Mouse (Mus musculus) heart, embryonic 14.5 days (tissue): ENCODE data around the gene Gm13040. TPM values are rescaled to one million over a fixed set of nuclear protein-coding genes. Genes with fewer than 3 reads are reported as not detected.
"Not testable (repeated sequence)": the region's sequence is repeated elsewhere in the genome, so short reads cannot be mapped to it uniquely, and the experiment has no call there.

ENCODE experiments used
- ATAC-seq: fragments of 200-750 bp; cut with Nextera tagmentation; 2 replicates; pipeline ENCODE4 v1.8.0; 2017; ENCODE audit warnings: low read depth, moderate TSS enrichment; ENCODE audit not compliant: insufficient number of reproducible peaks, insufficient read depth, low FRiP score
- H3K27ac ChIP-seq, 2 experiments: fragments of 200-500 bp in 1 of 2; fragments of 300-500 bp in 1 of 2; sonication (generic) in 1 of 2; replicated peaks in 1 of 2; 2 replicates each; pipeline ENCODE4 v1.5.1; 2012 to 2014; ENCODE audit warnings: low read depth in 2 of 2, low read length in 2 of 2, control low read depth in 1 of 2, mild to moderate bottlenecking in 1 of 2, mixed read lengths in 1 of 2; ENCODE audit not compliant: control insufficient read depth in 1 of 2, insufficient read depth in 1 of 2
- H3K27me3 ChIP-seq: fragments of 300-500 bp; sonication (generic); 2 replicates; pipeline ENCODE4 v1.6.1; 2014; ENCODE audit warnings: mild to moderate bottlenecking, low read length, control low read depth; ENCODE audit not compliant: control insufficient read depth, insufficient read depth
- H3K36me3 ChIP-seq: fragments of 300-500 bp; sonication (generic); 2 replicates; pipeline ENCODE4 v1.6.1; 2014; ENCODE audit warnings: mild to moderate bottlenecking, control low read depth, low read length, mixed read lengths; ENCODE audit not compliant: control insufficient read depth, insufficient read depth
- H3K4me1 ChIP-seq, 2 experiments: fragments of 200-500 bp in 1 of 2; fragments of 300-500 bp in 1 of 2; sonication (generic) in 1 of 2; 2 replicates each; pipeline ENCODE4 v1.6.1; 2012 to 2014; ENCODE audit warnings: low read length in 2 of 2, control low read depth in 1 of 2, mixed read lengths in 1 of 2; ENCODE audit not compliant: control insufficient read depth in 2 of 2, insufficient read depth in 2 of 2
- H3K4me2 ChIP-seq: fragments of 300-500 bp; sonication (generic); 2 replicates; pipeline ENCODE4 v1.6.1; 2014; ENCODE audit warnings: mild to moderate bottlenecking, low read length
- H3K4me3 ChIP-seq, 2 experiments: fragments of 200-500 bp in 1 of 2; fragments of 300-500 bp in 1 of 2; sonication (generic) in 1 of 2; 2 replicates each; pipeline ENCODE4 v1.5.1; 2012 to 2014; ENCODE audit warnings: low read length in 2 of 2, mild to moderate bottlenecking in 2 of 2, control low read depth in 1 of 2, low read depth in 1 of 2, moderate library complexity in 1 of 2; ENCODE audit not compliant: control insufficient read depth in 1 of 2, insufficient read depth in 1 of 2
- H3K9ac ChIP-seq: fragments of 300-500 bp; sonication (generic); 2 replicates; pipeline ENCODE4 v1.6.1; 2014; ENCODE audit warnings: mild to moderate bottlenecking, low read length
- H3K9me3 ChIP-seq: fragments of 300-500 bp; sonication (generic); 2 replicates; pipeline ENCODE4 v1.6.1; 2016; ENCODE audit warnings: low read length, control low read depth; ENCODE audit not compliant: control insufficient read depth
- WGBS: fragments of 180-500 bp; shearing (Covaris S2); extraction: QIAGEN DNeasy Blood & Tissue Kit; methylation state at CpG from one replicate; pipeline ENCODE4 v1.1.7; 2014; 5-methylcytosine and 5-hydroxymethylcytosine counted together
- polyA plus RNA-seq: library from polyadenylated mRNA; unstranded; fragments of >200 nt; fragmentation: Nextera tagmentation; extraction: Ambion mirVana; gene quantifications from 2 replicates; pipeline ENCODE4 v1.2.1, GENCODE M21; 2014

The Gm13040 gene
- not detected in 2 replicates for polyA plus RNA-seq

- H3K4me2 ChIP-seq, ATAC-seq, H3K36me3 ChIP-seq, H3K27me3 ChIP-seq, H3K9ac ChIP-seq, H3K4me1 ChIP-seq, H3K27ac ChIP-seq, H3K9me3 ChIP-seq, H3K4me3 ChIP-seq: not testable (repeated sequence)
- WGBS: no CpG with 5 or more reads among the region's 3 CpGs
Observed at GRCm38 (mm10) chr4:143535654-143536053, at the start of gene Gm13040. Gene Gm13040 (plus strand): TSS chr4:143535954.

- Histone ChIP-seq H3K4me3 (no peak within 1 kb of the TSS), H3K9ac (no peak within 1 kb of the TSS), H3K36me3 (no peaks in the 10 kb centered on the region), H3K9me3 (no peaks in the 10 kb centered on the region), H3K27me3 (no peaks in the 10 kb centered on the region), H3K4me2 (no peak within 1 kb of the TSS), H3K27ac (no peak within 1 kb of the TSS), H3K4me1 (no peaks in the 10 kb centered on the region)
- ATAC-seq: no peak
- WGBS: 69% methylated on average over 3 of the region's 3 CpGs
Observed at GRCm38 (mm10) chr4:143511043-143511442, 24.7 kb upstream of the Gm13040 start, which contains the start of gene Gm13043. Gene Gm13043 (plus strand): TSS chr4:143511343.

GRCm38 (mm10) chr4:143551400-143551799 is 15.6 kb downstream of the Gm13040 start, which contains the start of the genes BC080695 and Gm13057:
Gene BC080695 (plus strand): TSS chr4:143551700.
Gene Gm13057 (plus strand): TSS chr4:143551709.
- not testable (repeated sequence) for H3K36me3 ChIP-seq
- WGBS: no CpG with 5 or more reads among the region's 3 CpGs

More at GRCm38 (mm10) chr4:143551400-143551799, 15.6 kb downstream of the Gm13040 start, which contains the start of the genes BC080695 and Gm13057:
- ATAC-seq, H3K9me3 ChIP-seq, H3K27ac ChIP-seq, H3K27me3 ChIP-seq, H3K4me2 ChIP-seq, H3K4me3 ChIP-seq, H3K9ac ChIP-seq, H3K4me1 ChIP-seq: not testable (repeated sequence)

Other genes starting within 250 kb of the Gm13040 start
- gene Pdpn, start 236.4 kb upstream of the Gm13040 start, polyA plus RNA-seq: 24.5 and 26.9 TPM in 2 replicates
- gene Lrrc38, start 186.2 kb upstream of the Gm13040 start, polyA plus RNA-seq: 0.24 and 0.47 TPM in 2 replicates
- not detected in 2 replicates for gene Pramel1, start 141.5 kb upstream of the Gm13040 start, polyA plus RNA-seq
- gene Pramef8, start 123.5 kb upstream of the Gm13040 start, polyA plus RNA-seq: 12.7 and 13.4 TPM in 2 replicates
- gene Oog4, start 85.6 kb upstream of the Gm13040 start, polyA plus RNA-seq: not detected in 2 replicates
- not detected in 2 replicates for gene Gm13043, start 24.6 kb upstream of the Gm13040 start, polyA plus RNA-seq
- not detected in 2 replicates for gene BC080695, start 15.7 kb downstream of the Gm13040 start, polyA plus RNA-seq
- not detected in 2 replicates for gene Gm13057, start 15.8 kb downstream of the Gm13040 start, polyA plus RNA-seq
- not detected in 2 replicates for gene Gm13083, start 79.0 kb downstream of the Gm13040 start, polyA plus RNA-seq
- gene Gm13088, start 121.3 kb downstream of the Gm13040 start, polyA plus RNA-seq: not detected in 2 replicates
- gene Gm13089, start 166.8 kb downstream of the Gm13040 start, polyA plus RNA-seq: not detected in 2 replicates
- gene Gm13078, start 183.5 kb downstream of the Gm13040 start, polyA plus RNA-seq: not detected in 2 replicates